7 mouse cellular contexts compared by ENCODE assay signal in the genomic region with DNA sequence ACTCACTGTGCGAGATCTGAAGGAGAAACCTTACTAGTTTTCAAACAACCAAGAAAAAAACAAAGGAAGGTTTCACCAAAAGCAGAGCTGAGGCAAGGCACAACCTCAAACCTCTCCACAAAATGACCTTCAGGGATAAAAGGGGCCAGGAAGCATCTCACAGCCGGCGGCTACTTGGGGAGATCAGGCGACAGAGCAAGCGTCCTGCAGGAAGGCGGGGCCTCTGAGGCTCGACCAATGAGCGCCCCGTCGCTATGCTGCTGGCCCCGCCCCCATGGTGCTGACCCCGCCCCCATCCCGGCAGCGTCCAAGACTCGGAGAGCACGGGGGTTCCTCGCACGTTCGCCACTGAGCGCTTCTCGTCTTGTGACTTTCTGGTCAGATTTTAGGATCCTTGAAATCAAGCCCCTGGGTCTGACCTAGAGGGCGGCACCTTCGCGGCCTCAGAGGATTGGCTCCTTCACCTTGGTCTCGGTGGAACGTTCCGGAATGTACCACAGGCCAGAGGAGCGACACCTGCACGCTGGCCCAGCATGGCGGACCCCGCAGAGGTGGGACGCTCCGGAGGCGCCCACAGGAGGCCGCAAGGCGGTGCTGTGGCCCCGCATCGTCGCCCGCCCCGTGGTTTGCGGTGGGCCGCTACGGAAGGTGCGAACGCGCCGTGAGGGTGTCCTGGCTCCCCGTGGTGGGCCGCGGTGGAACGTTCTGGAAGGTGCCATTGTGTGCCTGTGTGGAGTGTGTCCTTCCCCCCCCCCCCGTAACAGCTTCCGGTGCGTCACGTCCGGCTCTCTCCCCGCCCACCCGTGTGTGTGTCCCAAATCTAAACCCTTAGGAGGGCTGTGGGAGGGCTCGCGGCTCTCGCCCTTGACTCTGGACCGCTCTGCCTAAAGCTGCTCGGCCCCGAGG. TPM values are rescaled to one million over a fixed set of nuclear protein-coding genes. Genes with fewer than 3 reads are reported as not detected.
A peak's percentile ranks its signal among the peaks of the same experiment; 100 is the strongest.
DNase-seq lines count a peak whose midpoint lies in the region; ATAC-seq lines count a peak whose summit lies in the region.

A gene (plus strand): TSS at position 326 of the 906 bp plus-strand sequence.

- H3K36me3 ChIP-seq in embryonic facial prominence, embryonic 11.5 days (replicated peaks; ENCODE audit: control insufficient read depth, insufficient read depth, low read depth, low read length), result no peaks in the 10 kb centered on the region; the same call in 1 of the 2 replicates
- no peaks in the 10 kb centered on the region for H3K36me3 ChIP-seq in limb, embryonic 11.5 days (ENCODE audit: control insufficient read depth, insufficient read depth, low read length)
- H3K36me3 ChIP-seq in midbrain, embryonic 14.5 days (ENCODE audit: control insufficient read depth, insufficient read depth, low read length), result peaks cover 15% of the 10 kb centered on the region

- H3K9me3 ChIP-seq in embryonic facial prominence, embryonic 11.5 days (replicated peaks; ENCODE audit: control insufficient read depth, low read length), result no peaks in the 10 kb centered on the region
- no peaks in the 10 kb centered on the region for H3K9me3 ChIP-seq in limb, embryonic 11.5 days (ENCODE audit: control insufficient read depth, low read length)
- no peaks in the 10 kb centered on the region for H3K9me3 ChIP-seq in midbrain, embryonic 14.5 days (ENCODE audit: control insufficient read depth, low read length)

- peak; percentile 94 for ATAC-seq in embryonic facial prominence, embryonic 11.5 days (replicated peaks; ENCODE audit: insufficient number of reproducible peaks, low FRiP score, low TSS enrichment, low read depth)
- ATAC-seq in limb, embryonic 11.5 days (ENCODE audit: insufficient number of reproducible peaks, low FRiP score, low TSS enrichment, low read depth), result peak; percentile 94
- peak; percentile 96 for ATAC-seq in midbrain, embryonic 14.5 days (ENCODE audit: low FRiP score, low TSS enrichment)

- H3K27ac ChIP-seq in embryonic facial prominence, embryonic 11.5 days (replicated peaks; ENCODE audit: low read depth, low read length), result peak within 1 kb of the TSS; percentile 99
- peak within 1 kb of the TSS; percentile 99 for H3K27ac ChIP-seq in limb, embryonic 11.5 days (replicated peaks; ENCODE audit: low read depth, low read length)
- peak within 1 kb of the TSS; percentile 100 for H3K27ac ChIP-seq in midbrain, embryonic 14.5 days (replicated peaks; ENCODE audit: low read depth, low read length)

- peak within 1 kb of the TSS; percentile 93 for H3K4me3 ChIP-seq in embryonic facial prominence, embryonic 11.5 days (ENCODE audit: low read depth, low read length)
- H3K4me3 ChIP-seq in limb, embryonic 11.5 days (ENCODE audit: low read depth, low read length), result peak within 1 kb of the TSS; percentile 92
- H3K4me3 ChIP-seq in midbrain, embryonic 14.5 days (replicated peaks; ENCODE audit: low read depth, low read length), result peak within 1 kb of the TSS; percentile 96

- H3K9ac ChIP-seq in embryonic facial prominence, embryonic 11.5 days (replicated peaks; ENCODE audit: low read length), result peak within 1 kb of the TSS; percentile 94
- H3K9ac ChIP-seq in limb, embryonic 11.5 days (ENCODE audit: low read length), result peak within 1 kb of the TSS; percentile 95
- peak within 1 kb of the TSS; percentile 94 for H3K9ac ChIP-seq in midbrain, embryonic 14.5 days (replicated peaks; ENCODE audit: low read length)

- peak; percentile 96 for DNase-seq in adrenal gland, postnatal 14 days
- DNase-seq in embryonic facial prominence, embryonic 11.5 days (ENCODE audit: low spot score), result peak; percentile 95
- peak; percentile 99 for DNase-seq in heart, adult 11 months
- DNase-seq in kidney, adult 18-20 months, result peak; percentile 99
- DNase-seq in limb, embryonic 11.5 days (ENCODE audit: low spot score), result peak; percentile 98
- DNase-seq in midbrain, embryonic 14.5 days, result peak; percentile 97
- DNase-seq in spleen, adult 18-20 months, result peak; percentile 86 to 87

- WGBS in embryonic facial prominence, embryonic 11.5 days, result under 1% methylated on average over 56 of the region's 65 CpGs
- under 1% methylated on average over 65 of the region's 65 CpGs for WGBS in limb, embryonic 11.5 days
- WGBS in midbrain, embryonic 14.5 days, result 1% methylated on average over 65 of the region's 65 CpGs

- no peaks in the 10 kb centered on the region for H3K4me1 ChIP-seq in embryonic facial prominence, embryonic 11.5 days (ENCODE audit: control insufficient read depth, insufficient read depth, low read length)
- H3K4me1 ChIP-seq in limb, embryonic 11.5 days (ENCODE audit: control insufficient read depth, insufficient read depth, low read length), result peaks cover 7% of the 10 kb centered on the region
- H3K4me1 ChIP-seq in midbrain, embryonic 14.5 days (ENCODE audit: control insufficient read depth, insufficient read depth, low read length), result 0 out of 2 replicates have a peak, but pooled peaks cover 11% of the 10 kb centered on the region

- H3K27me3 ChIP-seq in embryonic facial prominence, embryonic 11.5 days (ENCODE audit: control insufficient read depth, insufficient read depth, low read length), result no peaks in the 10 kb centered on the region
- no peaks in the 10 kb centered on the region for H3K27me3 ChIP-seq in limb, embryonic 11.5 days (ENCODE audit: control insufficient read depth, insufficient read depth, low read length)
- H3K27me3 ChIP-seq in midbrain, embryonic 14.5 days (ENCODE audit: control insufficient read depth, insufficient read depth, low read length), result no peaks in the 10 kb centered on the region

- H3K4me2 ChIP-seq in embryonic facial prominence, embryonic 11.5 days (ENCODE audit: low read depth, low read length), result peak within 1 kb of the TSS; percentile 90
- H3K4me2 ChIP-seq in limb, embryonic 11.5 days (ENCODE audit: low read depth, severe bottlenecking), result peak within 1 kb of the TSS; percentile 93
- H3K4me2 ChIP-seq in midbrain, embryonic 14.5 days (ENCODE audit: low read length), result peak within 1 kb of the TSS; percentile 88

RNA-seq across cellular contexts. Expression of the gene that starts here (rescaled TPM):
- total RNA-seq in adrenal gland, postnatal 14 days (2021), result 25.8 and 30.1 TPM in 2 replicates
- polyA plus RNA-seq in embryonic facial prominence, embryonic 11.5 days (2014; fragmentation: Nextera tagmentation; extraction: Ambion mirVana), result 14.6 and 16.2 TPM in 2 replicates
- polyA plus RNA-seq in limb, embryonic 11.5 days (2014; fragmentation: Nextera tagmentation; extraction: Ambion mirVana), result 16.1 and 16.4 TPM in 2 replicates
- 15.6 and 19.9 TPM in 2 replicates for polyA plus RNA-seq in midbrain, embryonic 14.5 days (2014; fragmentation: Nextera tagmentation; extraction: Ambion mirVana)

Comparison
In these comparisons a context has a peak if more than half of its experiments do, and no peak if none do; other contexts are left out.
1. Peak in every context shown above with its lines: DNase-seq, ATAC-seq, H3K4me3 ChIP-seq and H3K27ac ChIP-seq.